Mouse (Mus musculus) ES-Bruce4 (cell line): Measurements from ENCODE around the gene Zfp592.

Experiments used
- CTCF ChIP-seq: IDR thresholded peaks from one replicate; pipeline ENCODE4 v1.8.1; 2011; ENCODE audit warnings: low read depth, low read length
- EP300 ChIP-seq: IDR thresholded peaks from 2 replicates; pipeline ENCODE4 v1.6.1; 2011; ENCODE audit warnings: low read depth, low read length; ENCODE audit not compliant: insufficient read depth
- POLR2A ChIP-seq: IDR thresholded peaks from one replicate; pipeline ENCODE4 v1.8.1; 2011; ENCODE audit warnings: low read length; ENCODE audit not compliant: insufficient read depth

- TF ChIP-seq CTCF = no peak
- no peak for TF ChIP-seq EP300
- TF ChIP-seq POLR2A = no peak
These were observed 11.1 kb downstream of the Zfp592 start for GRCm38 (mm10) chr7:81004556-81005079.
